Mouse (Mus musculus) ovary, adult 18-20 months (tissue): ENCODE measurements around the gene Ush2a.

Experiments
- DNase-seq: peaks from one replicate; pipeline ENCODE4 v3.0.0; 2022; ENCODE audit warnings: low spot score, mixed read lengths

The Ush2a gene

DNA sequence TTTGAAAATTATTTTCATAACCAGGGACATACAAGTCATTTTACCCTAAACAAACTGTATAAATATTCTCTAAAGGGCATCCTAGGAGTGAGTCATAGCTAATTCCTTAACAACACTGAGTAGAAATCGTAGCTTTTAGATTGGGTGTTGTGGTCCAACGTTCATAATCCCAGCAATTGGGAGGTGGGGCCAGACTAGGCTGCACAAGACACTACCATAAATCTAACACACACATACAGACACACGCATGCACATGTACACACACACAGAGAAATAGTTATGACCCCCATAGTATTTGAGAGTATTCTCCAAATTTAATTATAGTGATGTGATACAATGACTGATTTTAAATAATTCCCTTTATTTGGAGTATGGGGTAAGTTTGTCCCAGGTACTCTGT lies 125.5 kb downstream of the Ush2a start:
- no peak for DNase-seq

GRCm38 (mm10) chr1:188387820-188388471 lies 126.1 kb downstream of the Ush2a start:
- DNase-seq: no peak

DNA sequence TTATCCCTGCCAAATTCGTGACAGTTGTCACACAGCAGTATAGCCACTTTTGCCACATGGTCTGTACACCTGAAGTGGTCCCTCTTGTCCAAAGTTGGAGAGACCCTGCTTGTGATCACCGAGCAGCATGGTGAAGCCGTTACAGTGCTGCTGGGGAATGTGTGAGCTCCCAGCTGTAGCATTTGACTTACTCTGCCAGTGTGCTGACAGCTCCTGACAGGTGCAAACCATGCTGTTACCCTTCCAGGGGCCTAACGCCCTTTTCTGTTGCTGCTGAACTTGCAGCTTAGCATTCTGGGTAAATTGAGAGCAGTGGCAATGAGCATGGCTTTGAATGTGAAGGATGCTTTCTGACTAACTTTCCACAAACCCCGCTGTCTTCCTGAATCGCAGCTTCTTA lies 128.3 kb downstream of the Ush2a start:
- DNase-seq: no peak

DNA sequence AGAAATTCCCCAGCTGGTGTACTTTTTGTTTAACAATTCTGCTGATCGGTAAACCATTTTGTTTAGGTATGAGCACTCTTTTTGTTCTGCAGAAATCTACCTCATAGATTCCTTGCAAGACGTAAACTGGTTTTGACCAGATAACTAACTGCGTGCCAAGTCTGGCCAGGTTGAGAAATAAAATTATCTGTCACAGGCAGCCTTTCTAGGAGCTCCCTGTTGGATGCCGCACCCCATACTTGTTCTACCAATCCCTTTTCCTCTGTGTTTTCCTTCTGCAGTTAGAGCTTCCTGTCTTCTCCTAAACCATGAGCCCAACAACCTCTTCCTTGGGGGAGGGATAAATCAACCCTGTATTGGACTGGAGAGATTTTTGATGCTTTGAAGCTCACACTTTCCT lies 145.4 kb downstream of the Ush2a start:
- no peak for DNase-seq

GRCm38 (mm10) chr1:188407613-188408386 lies 146.0 kb downstream of the Ush2a start:
- DNase-seq: no peak

- no peak for DNase-seq
Measured at GRCm38 (mm10) chr1:188410547-188410946, 148.7 kb downstream of the Ush2a start.

GRCm38 (mm10) chr1:188420543-188420942 lies 158.7 kb downstream of the Ush2a start:
- no peak for DNase-seq

DNA sequence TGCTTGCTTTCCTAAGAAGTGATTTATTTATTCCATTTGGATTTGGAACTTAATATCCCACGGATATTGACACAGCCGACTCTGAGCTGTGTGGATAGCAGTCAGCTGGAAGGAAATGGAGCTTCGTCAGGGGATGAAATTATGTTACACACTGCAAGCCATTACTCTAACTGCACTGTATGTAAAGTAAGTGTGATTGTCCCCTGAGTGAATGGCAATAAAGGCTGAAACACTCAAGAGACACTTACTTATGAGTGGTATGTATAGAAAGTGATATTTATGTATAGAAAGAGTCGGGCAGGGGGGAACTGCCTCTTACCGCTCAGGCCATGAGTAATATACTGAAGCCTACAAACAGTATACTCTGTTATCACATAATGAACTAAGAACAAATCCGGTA lies 166.3 kb downstream of the Ush2a start:
- no peak for DNase-seq

DNA sequence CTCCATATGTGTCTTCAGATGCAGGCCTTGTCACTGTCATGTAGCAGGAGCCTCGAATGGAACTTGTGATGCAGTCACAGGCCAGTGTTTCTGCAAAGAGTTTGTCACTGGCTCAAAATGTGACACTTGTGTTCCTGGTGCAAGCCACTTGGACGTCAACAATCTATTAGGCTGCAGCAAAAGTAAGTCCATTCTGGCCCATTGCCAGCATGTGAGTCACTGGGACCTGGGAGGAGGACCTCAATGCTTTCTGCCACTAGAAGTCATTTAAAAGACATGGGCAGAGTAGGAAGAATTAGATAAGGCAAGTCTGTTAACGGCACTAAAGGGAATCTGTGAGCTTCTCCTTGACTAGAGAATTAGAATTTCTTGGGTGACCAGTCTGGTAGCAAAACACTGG lies 168.9 kb downstream of the Ush2a start:
- no peak for DNase-seq

DNA sequence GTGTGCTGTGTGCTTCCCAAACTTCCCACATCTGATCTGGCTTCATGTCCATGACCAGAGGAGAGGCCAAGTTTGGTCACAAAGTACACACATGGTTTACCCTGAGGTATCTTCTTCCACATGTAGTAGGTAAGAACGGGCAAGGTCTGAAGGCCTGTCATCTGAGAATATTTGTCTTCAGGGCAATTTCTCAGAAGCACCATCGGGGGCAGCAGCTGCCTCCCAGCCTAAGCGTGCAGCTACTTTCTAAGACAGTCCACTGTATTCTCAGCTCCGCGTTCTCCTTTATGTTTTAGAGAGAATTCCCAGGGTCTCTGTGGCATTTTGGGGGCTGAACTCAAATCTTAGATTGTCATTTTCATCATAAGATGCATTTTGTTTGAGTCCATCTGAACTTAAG lies 186.1 kb downstream of the Ush2a start:
- no peak for DNase-seq

- no peak for DNase-seq
Measured at GRCm38 (mm10) chr1:188456466-188457175, 194.8 kb downstream of the Ush2a start.

DNA sequence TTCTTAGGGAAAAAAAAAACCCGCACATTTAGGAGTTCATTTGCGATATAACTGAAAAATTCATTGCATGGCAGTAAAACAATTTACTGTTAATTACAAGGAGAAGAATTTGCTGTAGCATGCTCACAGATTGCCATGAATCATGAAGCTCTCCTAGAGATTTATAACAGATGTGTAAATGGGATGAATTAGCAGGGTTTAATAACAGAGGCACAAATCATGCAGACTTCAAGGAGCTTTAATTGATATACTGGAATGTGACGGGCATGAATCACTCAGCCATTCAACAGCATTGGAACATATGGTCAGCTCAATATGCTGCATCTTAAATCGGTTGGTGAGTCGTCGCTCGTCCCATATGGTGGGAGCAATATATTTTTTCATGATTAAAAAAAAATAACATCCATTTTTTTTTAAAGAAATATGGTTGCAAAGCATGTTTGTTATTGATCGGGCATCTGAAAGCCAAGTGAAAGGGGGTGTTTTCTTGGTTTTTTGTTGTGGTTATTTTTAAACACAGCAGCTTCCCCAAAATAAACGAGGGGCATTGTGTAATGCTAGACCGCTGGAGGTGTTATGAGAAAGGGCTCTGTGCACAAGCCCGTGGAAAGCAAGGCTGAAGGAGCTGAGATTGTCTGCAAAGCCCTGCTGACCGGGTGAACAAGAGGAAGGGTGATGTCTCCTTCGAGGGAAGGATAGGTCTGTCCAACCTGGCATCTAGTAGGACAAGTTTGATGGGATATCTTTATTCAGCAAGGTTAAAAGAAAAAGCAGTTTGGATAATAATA lies 195.6 kb downstream of the Ush2a start:
- no peak for DNase-seq

DNA sequence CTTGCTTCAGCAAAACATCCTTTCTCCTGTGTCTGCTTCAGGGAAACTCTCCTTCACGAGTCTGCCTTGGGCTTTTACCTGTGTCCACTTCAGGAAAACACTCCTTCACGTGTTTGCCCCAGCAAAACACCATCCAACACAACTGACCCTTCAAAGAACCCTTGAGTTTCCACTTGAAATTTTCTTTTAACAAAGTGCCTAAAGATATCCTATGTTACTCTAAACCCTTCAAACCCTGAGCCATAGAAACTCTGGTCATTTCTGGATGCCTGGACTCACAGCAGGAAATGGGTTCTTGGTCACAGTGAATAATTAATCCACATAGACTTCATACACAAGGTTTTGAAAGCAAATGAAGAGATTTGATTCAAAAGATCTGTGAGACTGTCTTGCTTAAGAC lies 199.4 kb downstream of the Ush2a start:
- DNase-seq: no peak

DNA sequence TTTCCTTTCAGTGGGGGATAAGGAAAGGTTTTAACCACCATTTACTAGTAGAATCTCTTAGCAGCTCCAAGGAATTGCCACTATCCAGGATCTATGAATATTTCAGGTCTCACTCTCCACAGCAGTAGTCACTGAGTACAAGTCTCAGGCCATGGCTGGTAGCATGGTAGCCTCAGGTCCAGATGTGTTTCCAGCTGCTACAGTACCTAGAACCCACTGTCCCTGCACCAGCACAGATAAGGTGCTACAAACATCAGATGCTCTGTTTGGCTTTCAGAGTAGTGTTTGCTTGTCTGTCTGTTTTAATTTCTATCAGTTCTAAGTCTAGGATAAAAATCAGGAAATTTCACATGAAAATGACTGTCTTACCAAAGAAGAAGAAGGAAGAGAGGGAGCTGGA lies 202.8 kb downstream of the Ush2a start:
- DNase-seq: no peak

DNA sequence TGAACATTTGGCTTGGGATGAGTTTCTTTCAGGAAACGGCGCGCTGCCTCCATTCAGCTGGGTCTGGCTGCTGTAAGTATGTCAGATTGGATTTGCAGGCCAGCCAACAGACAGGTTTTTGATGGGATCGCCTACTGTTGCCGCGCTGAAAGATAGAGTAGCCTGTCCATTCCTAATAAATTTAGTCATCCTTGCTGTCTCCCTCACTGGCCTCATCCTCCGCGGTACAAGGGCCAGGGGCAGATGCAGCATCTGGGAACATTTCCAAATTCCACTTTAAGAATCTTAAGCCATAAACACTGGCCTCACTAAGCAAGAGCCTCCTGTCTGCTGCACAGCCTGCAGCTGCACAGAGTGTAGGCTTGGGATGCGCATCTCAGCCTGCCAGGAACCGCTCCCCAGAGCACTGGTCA lies 206.6 kb downstream of the Ush2a start:
- no peak for DNase-seq

DNA sequence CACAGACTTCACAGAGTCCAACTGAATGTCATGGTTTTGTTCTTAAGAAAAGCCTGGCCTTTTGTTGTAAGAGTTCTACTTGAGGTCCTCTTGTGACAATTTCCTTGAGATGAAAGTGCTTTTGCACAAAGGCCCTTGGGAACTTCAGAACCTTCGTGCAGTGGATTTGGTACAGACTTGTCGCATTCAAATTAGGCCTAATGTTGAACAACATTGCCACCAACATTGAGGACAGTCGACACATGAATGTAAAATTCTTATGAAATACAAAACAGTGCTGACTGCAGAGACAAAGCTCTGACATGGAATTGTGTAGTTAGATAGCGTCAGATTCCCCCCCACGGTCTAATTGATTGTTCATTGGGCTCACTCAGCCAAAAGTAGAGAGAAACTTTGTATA lies 243.1 kb downstream of the Ush2a start:
- no peak for DNase-seq

DNA sequence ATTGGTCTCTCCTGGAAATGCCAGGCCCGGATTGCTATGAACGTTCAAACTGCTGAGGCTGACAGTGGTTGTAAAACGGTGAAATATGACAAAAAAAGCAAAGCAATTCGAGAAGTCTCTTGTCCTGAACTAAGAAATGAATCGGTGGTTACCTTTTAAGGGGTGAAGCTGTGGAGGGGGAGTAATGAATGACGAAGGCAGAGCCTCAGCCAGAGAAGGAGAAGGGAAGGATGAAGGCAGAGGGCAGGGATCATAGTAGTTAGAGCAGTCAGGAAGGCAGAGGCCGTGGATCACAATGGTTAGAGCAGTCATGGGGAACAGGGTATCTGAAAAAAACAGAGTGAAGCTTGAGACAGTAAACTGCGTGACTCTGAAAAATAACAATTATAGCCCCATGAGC lies 257.0 kb downstream of the Ush2a start:
- DNase-seq: no peak

- DNase-seq: no peak
Measured at GRCm38 (mm10) chr1:188527451-188527850, 265.6 kb downstream of the Ush2a start.

DNA sequence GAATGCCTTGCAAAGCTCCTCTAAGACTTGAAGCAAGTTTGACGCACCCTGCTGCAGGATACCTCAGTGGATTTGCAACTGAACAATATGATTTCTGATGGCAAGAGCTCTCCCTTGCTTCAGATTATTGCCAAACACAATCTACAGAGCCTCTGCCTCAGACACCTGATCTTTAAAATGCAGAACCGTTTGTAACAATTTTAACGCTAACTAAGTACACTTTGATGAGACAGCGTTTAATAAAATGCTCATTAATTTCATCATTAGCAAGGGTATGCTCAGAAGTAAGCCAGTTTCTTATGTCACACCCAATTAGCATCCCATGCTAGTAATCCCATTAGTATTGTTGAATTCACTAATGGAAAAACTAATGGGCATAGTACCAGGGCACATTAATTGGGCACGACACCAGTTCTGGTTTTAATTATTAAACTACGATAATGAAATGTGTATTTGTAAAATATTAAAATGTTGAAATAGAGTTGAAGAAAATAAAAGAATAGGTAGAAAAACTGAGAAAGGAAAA lies 267.8 kb downstream of the Ush2a start:
- DNase-seq: no peak

GRCm38 (mm10) chr1:188537021-188537420 lies 275.2 kb downstream of the Ush2a start:
- DNase-seq: no peak

GRCm38 (mm10) chr1:188539621-188540020 lies 277.8 kb downstream of the Ush2a start:
- no peak for DNase-seq

DNA sequence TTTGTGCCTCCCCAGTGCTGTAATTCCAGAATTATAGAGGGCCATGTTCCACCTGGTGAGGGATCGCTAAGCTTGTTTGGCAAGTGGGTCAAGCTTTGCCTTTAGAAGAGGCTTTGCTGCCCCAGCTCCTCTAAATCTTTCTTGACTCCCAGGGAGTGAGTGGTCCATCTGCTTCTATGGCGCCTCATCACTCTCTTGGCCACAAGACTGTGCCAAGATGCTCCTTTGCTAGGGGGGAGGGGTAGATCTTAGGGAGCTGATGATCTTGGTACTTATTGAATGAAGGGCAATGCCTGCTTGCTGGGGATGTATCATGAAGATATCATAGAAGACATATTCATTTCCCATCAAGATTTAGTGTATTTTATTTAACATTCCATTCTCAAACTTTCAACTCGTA lies 279.7 kb downstream of the Ush2a start:
- DNase-seq: no peak
